Mouse (Mus musculus) ES-E14 (cell line): ENCODE measurements around the gene Nudt22.

ENCODE experiments used
- CHD2 ChIP-seq: IDR thresholded peaks from 2 replicates; pipeline ENCODE4 v1.6.1; 2014; ENCODE audit warnings: mild to moderate bottlenecking, low read depth, low read length, inconsistent platforms
- HCFC1 ChIP-seq: IDR thresholded peaks from 2 replicates; pipeline ENCODE4 v1.6.1; 2012; ENCODE audit warnings: low read length, inconsistent platforms, borderline replicate concordance; ENCODE audit not compliant: insufficient read depth
- MAFK ChIP-seq: IDR thresholded peaks from 2 replicates; pipeline ENCODE4 v1.6.1; 2014; ENCODE audit warnings: mild to moderate bottlenecking, low read depth, low read length, inconsistent platforms; ENCODE audit not compliant: insufficient read depth
- ZC3H11A ChIP-seq: IDR thresholded peaks from 2 replicates; pipeline ENCODE4 v1.6.1; 2012; ENCODE audit warnings: low read depth, mild to moderate bottlenecking, inconsistent platforms, low read length, borderline replicate concordance
- ZNF384 ChIP-seq: IDR thresholded peaks from 2 replicates; pipeline ENCODE4 v1.6.1; 2012; ENCODE audit warnings: low read depth, low read length, inconsistent platforms

DNA sequence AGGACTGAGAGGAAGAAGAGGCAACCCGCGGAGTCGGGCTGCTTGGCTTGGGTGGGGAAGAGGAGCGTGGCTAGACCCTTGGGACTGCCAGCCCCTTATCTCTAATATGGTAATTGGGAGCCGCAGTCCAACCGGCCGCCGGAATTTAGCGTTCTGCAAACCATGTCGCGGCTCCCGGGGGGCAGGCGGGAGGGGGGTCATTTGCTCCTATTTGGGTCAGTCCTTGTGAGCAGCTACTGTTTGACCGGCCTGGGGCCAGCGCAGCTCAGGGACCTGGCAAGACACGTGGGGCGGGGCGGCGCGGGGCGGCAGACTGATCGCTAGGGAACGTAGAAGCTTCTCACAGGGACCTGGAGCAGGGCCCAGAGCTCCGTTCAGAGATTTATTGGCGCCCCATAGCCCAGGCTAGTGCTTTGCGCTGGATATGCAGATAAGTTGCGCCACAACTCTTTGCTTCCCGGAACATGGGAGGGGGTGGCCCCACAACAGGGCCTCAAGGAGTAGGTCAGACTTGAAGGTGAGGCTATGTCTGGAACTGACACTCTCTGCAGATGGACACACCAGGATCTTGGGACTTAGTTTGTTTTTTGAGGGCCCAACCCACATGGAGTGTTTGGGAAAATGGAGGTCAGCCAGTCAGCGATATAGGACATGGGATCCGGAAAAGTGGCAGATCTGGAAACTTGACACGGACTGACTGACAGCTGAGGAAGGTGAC is 43.8 kb downstream of the Nudt22 start:
- TF ChIP-seq ZNF384 (no peak), HCFC1 (no peak), CHD2 (no peak), ZC3H11A (no peak), MAFK (no peak)
